Mouse (Mus musculus) mature B cell (primary cell): ENCODE measurements around the gene Gm10486.
"Not testable (repeated sequence)": the region's sequence is repeated elsewhere in the genome, so short reads cannot be mapped to it uniquely, and the experiment has no call there.

ENCODE experiments used
- in situ Hi-C: fragments of 300-500 bp; cut with MboI; formaldehyde crosslinking; loops from 2 replicates; pipeline ENCODE4 v1.14.3; 2019

Gene Gm10486

DNA sequence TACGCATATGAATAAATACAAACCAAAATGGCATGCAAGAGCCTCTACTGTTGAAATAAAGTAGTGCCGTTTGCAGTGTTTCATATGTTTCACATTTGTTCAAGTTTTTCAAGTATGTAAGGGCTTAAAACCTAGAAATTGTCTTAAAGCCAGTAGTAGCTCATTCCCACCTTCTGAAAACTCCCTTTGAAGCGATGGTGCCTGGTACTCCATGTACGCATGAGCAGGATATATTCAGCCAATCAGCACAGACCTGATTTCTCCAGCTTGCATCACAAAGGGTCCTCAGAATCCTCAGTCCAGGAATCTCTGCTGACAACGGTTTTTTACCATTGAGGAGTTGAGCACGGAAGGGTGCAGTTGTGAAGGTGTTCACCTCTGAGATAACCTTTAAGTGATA, at the start of gene Gm10486:
Gene Gm10486, plus strand, starts transcription at position 301 of the 400 bp plus-strand sequence.
- in situ Hi-C loops: not testable (repeated sequence)
